Mouse (Mus musculus) retina, adult 2 months (tissue): ENCODE data around the gene Jmjd1c.

Source experiments
- DNase-seq: peaks from one replicate; pipeline ENCODE4 v3.0.0-alpha.2; 2012; ENCODE audit warnings: low read depth, low spot score

The Jmjd1c gene

DNA sequence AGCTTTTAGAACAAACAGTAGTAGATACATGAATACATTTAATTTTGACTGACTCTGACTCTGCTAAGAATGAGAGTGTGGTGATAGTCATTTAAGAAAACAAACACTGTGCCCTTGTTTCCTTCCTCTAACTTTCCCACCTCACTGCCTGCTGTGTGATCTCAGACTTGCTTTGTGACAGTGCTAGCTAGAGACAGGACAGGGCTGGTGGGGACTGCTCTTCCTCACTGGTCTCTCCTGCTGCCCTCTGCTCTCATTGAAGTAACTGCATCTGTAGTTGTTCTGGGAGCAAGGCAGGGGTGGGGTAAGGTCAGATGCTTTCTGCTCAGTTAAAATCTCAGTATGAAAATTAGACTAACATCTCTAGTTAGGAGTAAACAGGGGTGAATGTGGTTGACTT lies 93.1 kb downstream of the Jmjd1c start:
- no peak for DNase-seq

DNA sequence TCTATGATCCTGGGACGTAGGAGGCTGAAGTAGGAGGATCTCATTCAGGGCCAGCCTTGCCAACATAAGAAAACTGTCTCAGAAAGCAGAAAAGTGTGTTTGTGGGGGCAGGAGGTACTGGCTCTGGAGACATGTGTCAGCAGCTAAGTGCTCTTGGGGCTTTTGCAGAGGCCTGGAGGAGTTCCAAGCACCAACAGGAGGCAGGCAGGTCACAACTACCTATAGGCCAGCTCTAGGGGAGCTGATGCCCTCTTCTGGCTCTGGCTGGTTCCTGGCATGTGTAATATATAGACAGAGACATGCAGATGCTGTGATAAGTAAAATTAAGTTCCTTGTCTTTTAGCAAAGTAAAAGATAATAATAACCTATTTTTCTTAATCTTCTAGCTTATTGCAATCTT lies 94.3 kb downstream of the Jmjd1c start:
- DNase-seq, result no peak

DNA sequence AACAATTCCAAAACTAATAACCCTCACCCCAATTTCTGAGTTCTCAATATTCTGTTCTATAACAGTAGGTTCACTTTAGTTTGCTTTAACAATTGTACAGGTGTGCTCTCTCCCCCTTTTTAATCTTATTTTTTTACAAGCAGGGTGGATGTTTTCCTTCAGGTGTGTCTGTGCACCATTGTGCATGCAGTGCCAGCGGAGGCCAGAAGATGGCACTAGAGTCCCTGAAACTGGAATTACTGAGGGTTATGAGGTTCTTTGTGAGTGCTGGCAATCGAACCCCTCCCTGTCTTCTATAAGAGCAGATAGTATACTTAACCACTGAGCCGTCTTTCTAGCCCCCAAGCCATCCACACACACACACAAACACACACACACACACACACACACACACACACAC lies 96.4 kb downstream of the Jmjd1c start:
- no peak for DNase-seq

DNA sequence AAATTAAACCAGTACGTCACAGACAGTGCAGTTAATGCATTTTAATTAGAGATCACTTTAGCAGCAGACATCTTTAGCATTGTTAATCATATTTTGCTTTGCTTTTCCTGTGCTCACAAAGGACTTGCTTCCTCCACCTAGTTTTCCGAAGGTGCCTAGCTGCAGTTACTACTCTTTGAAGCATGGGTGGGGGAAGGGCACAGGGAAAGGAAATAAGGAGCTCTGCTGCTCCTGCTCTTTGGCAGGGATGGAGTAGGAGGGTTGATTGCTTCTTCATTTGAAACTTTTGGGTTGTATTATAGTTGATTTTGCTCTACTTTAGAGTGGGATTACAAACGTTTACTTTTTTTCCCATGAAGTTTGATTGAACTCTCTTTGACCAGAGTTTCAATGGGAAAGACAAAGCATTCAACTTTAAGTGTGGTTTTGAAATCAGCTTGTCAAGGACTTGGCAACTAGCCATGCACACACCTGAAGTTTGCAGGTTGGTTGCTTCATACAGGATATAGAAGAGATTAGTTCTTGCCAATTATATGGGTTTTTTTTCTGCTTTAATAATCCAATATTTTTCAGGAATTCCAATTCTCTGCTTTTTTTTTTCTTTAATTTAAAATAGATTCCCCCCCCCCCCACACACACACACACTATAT lies 97.2 kb downstream of the Jmjd1c start:
- DNase-seq, result no peak

DNA sequence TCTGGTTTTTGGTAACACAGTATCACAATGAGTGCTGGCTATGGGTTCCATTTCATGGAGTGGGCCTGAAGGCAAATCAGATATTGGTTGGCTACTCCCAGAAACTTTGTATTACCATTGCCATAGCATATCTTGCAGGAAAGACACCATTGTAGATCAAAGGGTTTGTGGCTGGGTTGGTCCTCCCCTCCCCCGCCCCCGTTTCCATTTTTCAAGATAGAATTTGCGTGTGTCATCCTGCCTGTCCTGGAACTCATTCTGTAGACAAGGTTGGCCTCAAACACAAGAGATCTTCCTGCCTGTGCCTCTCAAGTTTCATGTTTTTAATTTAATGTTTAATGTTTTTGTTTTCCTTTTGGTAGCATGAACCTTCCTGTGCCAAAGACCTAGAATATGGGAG lies 98.1 kb downstream of the Jmjd1c start:
- DNase-seq, result no peak

DNA sequence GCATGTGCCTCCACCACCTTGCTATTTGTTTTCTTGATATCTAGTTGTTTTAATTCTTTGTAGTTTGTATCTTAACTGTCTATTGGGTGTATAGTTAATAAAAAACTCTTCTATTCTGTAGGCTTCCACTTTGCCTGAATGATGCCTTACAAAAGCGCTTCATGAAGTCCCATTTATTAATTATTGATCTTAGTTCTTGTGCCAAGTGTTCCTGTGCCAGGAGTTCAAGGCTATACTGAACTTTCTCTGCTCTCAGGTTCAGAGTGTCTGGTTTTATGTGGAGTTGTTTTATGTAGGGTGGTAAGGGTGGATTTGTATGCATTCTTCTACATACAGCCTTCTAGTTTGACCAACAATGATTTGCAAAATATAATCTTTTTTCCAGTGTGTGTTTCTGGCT lies 99.7 kb downstream of the Jmjd1c start:
- DNase-seq, result no peak

DNA sequence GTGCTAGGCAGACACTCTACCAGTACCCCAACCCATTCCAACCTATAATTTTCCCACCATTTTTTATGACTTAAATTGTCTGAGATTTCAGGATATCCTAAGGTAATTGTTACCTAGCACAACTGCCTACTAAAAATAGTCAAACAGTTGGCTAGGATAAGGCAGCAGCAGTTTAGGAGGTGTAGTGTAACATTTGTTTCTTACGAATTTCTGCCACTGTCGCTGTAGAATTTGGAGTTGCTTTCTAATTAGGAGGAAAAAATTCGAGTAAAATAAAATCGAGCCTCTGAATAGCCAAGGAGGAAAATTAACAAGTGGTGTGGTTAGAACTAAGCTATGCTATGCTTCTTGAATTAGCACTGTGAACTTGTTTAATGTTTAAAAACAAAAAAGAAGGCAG lies 101.3 kb downstream of the Jmjd1c start:
- DNase-seq, result no peak

DNA sequence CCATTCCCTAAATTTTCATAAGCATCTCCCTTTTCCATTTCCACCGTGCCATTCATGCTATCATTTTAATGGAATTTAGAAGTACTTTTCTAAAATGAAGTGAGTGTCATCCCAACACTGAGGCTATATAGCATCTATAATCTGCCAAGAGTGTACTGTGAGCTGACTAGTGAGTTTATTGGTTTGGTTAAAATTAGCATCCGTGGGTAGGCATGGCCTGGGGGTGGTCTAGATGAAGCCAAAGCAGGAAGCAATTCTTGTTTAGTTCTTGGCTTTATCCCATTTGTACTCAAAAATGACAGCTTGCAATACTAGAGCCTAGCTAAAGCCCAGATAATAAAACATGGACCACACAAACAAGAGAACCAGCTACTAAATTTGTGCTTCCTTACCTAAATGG lies 101.9 kb downstream of the Jmjd1c start:
- DNase-seq, result no peak

DNA sequence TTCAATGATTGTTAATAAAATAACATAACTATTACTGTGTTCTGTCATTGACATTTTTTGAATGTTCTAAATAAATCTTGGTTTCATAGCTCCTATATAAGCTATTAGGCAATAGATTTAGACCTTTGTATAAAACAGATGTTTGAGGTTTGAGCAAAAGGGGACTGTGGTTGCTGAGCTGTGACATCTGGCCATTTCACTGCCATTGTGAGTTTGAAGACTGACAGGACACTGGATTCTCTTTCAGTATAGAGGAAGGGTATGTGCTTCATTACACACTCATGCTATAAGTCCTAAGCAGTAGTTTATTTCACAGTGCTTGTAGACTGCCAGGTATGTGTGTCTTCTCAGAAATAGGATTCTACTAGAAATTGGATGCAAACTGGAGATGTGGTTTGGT lies 105.8 kb downstream of the Jmjd1c start:
- DNase-seq, result no peak

DNA sequence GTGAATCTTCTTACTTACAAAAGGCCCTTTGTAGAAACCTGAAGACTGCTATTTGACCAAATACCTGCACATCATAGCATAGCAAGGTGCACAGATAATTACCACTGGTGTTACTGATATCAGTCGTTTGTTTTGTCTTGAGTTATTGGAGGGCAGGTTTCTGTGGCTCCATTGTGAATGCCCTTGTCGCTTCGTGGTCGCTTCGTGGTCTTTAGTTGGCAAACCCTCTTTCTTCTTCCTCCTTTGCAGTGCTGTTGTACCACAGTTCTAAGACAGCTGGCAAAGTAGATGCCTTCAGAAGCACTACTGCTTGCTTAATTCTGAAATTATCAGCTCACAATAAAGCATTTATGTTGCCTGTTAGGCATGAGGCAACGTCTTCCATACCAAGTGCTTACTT lies 106.5 kb downstream of the Jmjd1c start:
- DNase-seq, result no peak

DNA sequence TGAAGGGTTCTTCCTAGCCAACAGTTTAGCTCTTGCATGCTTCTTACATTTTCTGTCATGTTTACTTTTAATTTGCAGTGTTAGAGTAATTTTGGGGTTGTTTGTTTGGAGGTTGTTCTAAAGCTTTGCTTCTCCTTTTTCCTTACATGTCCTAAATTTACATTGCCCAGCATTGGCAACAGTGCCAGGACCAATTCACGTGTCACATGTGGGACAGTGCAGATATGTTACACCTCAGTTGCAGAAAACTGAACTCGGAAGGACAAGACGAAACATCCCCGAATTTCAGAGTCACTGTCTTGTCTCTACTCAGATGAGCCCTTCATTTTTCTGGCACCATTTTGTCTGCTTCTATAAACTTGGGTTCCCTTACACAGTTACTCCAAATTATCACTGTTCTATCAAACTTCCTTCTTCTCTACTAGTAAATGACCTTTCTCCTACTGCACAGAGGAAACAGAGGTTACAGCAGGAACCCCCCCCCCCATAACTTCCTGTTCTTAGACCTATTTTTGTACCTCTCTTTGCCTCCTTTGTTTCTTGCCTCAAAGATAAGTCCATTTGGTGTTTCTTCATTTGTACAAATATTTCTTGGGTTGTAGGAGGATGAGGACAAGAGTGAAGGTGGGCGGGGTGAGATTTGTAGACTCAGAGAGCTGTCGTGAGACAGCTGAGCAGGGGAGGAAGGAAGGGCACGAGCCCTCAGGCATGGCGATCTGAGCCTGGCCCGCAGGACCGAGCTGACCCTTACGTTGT lies 108.9 kb downstream of the Jmjd1c start:
- no peak for DNase-seq

DNA sequence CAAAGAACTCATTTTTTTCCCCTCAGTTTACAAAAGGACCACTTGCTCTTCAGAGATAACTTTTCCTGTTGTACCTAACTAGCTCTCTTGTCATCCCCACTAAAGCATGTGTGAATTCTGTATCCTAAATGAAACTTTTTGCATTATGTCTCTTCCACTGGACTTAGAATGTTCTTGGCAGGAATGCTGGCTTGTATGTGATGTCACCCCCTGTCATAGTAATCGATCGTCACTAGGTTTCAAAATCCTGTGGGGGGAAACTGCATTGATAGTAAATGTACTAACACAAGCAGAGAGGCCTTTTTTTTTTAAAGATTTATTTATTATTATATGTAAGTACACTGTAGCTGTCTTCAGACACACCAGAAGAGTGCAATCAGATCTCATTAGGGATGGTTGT lies 112.0 kb downstream of the Jmjd1c start:
- DNase-seq, result no peak

DNA sequence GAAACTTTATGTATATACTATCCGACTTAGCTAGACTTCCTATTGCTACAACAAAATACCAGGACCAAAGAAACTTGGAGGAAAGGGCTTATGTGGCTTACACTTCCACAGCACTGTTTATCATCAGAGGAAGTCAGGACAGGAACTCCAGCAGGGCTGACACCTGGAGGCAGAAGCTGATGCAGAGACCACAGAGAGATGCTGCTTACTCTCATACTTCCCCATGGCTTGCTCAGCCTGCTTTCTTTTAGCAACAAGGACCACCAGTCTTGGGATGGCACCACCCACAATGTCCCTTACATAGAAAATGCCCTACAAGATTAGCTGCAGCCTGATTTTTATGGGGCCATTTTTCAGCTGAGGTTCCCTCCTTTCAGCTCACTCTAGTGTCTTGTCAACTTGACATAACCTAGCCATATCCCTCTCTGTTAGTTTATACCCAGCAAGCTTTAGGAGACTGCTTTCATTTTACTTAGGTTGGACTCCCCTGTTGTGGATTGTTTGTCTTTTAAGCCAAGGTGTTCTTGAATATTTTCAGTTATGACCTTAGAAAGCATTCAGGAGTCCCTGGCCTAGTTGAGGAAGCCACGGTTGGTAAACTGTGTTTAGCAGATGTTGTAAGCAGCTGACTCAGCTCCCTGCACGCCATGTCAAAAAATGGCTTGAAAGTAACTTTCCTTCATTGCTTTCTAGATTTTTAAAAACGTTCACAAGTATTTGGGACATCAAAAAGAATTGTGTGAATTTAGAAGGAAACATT lies 114.2 kb downstream of the Jmjd1c start:
- DNase-seq, result no peak

DNA sequence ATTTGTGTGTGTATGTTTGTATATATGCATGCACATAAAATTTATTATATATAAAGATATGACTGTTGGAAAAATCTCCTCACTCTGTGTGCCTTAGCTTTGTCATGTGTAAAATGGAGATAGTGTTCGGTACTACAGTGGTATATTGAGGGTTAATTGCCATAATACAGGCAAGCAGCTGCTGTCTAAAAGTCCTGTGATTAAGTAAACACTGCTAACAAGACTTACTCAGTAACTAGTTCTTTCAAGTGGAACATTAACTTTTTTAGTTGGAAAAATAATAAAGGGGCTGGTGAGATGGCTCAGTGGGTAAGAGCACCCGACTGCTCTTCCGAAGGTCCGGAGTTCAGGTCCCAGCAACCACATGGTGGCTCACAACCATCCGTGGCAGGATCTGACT lies 116.1 kb downstream of the Jmjd1c start:
- DNase-seq, result no peak

DNA sequence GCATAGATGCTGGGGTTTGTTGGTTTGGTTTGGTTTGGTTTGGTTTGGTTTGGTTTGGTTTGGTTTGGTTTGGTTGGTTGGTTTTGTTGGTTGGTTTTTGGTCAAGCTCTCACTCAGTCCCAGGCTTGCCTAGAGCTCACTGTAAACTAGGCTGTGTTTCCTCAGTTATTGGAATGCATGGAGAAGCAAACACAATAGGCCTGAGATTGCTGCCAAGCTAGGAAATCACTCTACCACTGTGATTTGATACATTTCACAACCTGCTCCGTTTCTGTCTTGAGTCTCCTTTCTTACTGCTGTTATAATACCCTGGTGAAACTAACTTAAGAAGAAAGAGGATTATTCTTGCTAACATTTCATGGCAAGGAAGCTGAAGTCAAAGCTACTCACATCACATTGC lies 117.8 kb downstream of the Jmjd1c start:
- no peak for DNase-seq

DNA sequence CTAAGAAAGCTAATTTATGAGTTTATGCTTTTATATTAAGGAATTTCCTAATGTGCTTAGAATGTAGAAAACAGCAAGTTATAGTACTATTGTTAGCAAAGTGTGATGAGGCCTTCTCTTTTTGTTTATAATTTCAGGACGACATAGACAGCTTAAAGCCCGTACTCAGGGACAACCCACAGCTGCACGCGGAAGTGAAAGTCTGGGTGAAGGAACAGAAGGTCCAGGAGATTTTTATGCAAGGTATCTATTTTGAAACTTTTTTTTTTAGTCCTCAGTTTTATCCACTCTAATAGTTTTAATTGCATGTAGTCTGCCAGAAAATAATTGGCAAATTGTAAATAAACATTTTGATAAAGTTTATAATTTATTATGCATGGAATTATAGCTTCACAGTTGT lies 119.2 kb downstream of the Jmjd1c start:
- DNase-seq, result no peak

DNA sequence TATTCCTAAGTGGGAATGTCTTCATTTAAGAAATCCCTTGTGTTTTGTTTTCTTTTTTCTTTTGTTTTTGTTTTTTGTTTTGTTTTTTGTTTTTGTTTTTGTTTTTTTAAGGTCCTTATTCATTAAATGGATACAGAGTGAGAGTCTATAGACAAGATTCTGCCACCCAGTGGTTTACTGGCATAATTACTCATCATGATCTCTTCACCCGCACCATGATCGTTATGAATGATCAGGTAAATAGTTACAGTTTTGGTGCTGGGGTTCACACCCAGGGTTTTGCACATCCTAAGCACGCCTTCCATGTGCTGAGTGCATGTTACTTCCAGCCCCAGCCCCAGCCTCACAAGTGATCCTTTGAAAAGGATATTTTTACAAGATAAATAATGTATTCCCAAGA lies 120.9 kb downstream of the Jmjd1c start:
- DNase-seq, result no peak

DNA sequence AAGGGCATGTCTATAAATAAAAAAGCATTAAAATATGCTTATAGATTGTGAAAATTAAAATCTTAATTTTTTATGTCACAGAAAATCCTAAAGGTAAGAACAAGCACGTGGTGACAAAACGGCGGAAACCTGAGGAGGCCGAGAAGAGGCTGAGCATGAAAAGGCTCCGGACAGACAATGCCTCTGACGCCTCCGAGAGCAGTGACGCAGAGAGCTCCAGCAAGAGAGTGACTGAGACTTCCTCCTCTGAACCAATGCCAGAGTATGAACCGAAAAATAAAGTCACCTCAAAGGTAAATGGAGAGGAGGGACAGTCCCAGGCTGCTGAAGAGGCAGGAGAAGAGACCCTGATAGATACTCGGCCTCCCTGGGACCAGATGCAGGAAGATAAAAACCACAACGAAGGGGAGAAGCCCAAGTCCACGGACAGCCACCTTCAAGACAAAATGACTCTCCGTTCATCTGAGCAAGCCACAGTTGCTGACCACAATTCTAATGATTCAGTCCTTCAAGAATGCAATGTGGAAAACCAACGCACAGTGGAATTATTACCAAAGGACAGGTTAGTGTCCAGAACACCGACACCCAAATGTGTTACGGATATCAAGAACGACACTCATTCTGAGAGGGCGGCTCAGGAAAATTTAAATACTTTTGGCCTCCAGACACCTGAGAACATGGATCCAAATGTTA lies 123.1 kb downstream of the Jmjd1c start:
- no peak for DNase-seq

DNA sequence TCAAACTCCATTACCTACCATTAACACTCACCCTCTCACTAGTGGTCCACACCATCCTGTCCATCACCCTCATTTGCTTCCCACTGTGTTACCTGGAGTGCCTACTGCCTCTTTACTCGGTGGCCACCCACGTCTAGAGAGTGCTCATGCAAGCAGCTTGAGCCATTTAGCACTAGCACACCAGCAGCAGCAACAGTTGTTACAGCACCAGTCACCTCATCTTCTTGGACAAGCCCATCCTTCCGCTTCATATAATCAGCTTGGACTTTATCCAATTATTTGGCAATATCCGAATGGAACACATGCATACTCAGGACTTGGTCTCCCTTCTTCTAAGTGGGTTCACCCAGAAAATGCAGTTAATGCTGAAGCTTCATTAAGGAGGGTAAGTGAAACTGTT lies 124.3 kb downstream of the Jmjd1c start:
- DNase-seq, result no peak

DNA sequence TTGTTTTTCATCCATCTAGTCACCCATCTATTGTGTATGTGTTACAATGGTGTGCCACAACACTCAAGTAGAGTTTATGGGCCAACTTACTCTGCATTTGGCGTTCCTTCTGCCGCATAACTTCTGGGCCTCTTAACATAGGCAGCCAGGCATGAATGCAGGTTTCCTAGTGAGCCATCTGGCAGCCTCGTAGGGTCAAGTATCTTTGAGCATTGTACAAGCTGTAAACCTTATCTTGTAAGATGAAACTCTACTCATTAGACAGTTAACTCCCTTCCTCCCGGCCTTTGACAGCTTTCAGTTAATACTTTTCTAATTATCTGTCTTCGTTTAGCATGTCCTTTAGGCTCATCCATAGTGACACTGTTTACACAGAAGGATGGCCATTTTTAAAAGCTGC lies 125.4 kb downstream of the Jmjd1c start:
- DNase-seq, result no peak

DNA sequence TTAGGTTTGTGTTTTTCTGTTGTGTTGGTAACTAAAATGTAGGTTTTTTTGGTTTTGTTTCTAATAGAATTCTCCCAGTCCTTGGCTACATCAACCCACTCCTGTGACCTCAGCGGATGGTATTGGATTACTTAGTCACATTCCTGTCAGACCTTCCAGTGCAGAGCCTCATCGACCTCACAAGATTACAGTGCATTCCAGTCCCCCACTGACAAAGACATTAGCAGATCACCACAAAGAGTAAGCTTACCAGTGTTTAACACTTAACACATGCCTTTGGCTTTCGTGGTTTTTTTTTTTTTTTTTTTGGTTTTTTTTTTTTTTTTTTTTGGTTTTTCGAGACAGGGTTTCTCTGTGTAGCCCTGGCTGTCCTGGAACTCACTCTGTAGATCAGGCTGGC lies 128.0 kb downstream of the Jmjd1c start:
- no peak for DNase-seq

DNA sequence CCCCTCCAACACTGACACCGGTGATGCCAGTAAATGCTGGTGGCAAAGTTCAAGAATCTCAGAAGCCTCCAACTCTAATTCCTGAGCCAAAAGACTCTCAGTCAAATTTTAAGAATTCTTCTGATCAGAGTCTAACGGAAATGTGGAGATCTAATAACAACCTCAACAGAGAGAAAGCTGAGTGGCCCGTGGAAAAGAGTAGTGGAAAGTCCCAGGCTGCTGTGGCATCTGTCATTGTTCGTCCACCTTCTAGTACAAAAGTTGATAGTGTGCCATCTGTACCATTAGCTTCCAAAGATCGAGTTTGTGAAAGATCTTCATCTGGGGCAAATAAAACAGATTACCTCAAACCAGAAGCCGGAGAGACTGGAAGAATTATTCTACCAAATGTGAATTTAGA lies 129.6 kb downstream of the Jmjd1c start:
- no peak for DNase-seq
